Mouse (Mus musculus) left cerebral cortex, postnatal 10 days (tissue): ENCODE data around the gene Limd1. TPM values are rescaled to one million over a fixed set of nuclear protein-coding genes. Genes with fewer than 3 reads are reported as not detected.

Experiments
- DNase-seq, 2 experiments: peaks; one replicate each; pipeline ENCODE4 v3.0.0; 2021 to 2022; ENCODE audit warnings: low spot score in 2 of 2, mixed read lengths in 1 of 2; ENCODE audit errors: extremely low spot score in 1 of 2
- intact Hi-C: fragments of 180-260 bp; cut with DNase I; formaldehyde crosslinking; loops from one replicate; pipeline ENCODE4 v1.15.1; 2025
- total RNA-seq, 2 experiments: library from RNA; stranded (reverse); gene quantifications; 2 replicates each; pipeline ENCODE4 v1.2.3; 2021

Gene Limd1
- total RNA-seq, 2 experiments from 2014 or later = 9.9 to 10.1 TPM

GRCm38 (mm10) chr9:123479196-123479669 is 727 bp downstream of the Limd1 start:
- intact Hi-C loops = no loop called here
- no peak for DNase-seq

DNA sequence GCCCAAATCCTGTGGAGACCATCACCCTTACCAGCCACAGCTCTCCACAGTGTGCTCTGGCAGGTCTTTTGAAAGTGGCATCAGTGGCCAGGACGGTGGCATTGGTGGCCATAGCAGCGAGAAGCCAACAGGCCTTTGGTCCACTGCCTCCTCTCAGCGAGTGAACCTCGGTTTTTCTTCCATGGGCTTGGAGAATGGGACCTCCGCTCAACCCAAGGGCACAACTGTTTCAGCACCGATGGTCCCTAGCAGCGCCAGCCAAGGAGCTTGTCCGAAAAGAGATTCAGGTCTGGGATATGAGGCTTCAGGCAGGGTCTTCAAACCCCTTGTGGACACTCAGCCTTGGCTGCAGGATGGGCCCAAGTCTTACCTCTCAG is 1.4 kb downstream of the Limd1 start:
- no peak for DNase-seq
- intact Hi-C loops = no loop called here

DNA sequence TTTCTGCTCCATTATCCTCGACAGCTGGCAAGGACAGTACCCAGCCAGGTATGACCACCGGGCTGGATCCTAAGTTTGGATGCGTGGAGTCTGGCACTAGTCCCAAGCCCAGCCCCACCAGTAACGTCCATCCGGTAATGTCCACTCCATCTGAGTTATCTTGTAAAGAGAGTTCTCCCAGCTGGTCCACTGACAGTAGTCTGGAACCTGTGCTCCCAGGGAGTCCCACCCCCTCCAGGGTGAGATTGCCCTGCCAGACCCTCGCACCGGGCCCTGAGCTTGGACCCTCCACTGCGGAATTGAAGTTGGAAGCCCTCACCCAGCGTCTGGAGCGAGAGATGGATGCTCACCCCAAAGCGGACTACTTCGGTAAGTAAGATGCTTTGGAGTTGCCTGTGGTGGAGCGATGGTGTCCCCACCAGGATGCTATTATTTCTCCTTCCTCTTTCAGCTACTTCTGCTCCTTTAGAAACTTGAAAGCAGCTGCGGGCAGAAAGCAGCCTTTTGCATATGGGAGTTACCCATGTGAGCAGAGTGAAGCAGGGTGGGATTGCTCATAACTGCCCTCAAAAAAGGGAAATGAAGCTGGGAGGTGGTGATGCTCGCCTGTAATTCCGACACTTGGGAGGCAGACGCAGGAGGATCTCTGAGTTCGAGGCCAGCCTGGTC is 1.9 kb downstream of the Limd1 start:
- no peak for DNase-seq
- intact Hi-C loops = no loop called here

DNA sequence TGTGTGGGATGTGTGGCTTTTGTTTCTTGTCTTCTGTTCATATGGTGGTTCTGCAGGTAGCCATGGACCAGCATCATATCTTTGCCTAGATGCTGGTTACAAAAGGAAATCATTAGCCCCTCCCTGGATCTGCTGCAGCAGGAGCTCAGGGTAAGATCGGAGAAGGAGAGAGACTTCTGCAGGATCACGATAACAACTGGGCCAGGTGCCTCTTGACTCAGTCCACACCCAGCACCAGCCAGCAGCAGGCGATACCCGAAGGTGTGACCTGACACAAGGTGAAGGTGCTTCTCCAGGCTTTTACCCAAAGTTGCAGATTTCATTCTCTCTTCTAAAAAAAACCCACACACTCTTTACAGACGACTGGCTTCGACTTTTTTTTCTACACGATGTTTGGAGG is 2.6 kb downstream of the Limd1 start:
- intact Hi-C loops = no loop called here
- DNase-seq = no peak

DNA sequence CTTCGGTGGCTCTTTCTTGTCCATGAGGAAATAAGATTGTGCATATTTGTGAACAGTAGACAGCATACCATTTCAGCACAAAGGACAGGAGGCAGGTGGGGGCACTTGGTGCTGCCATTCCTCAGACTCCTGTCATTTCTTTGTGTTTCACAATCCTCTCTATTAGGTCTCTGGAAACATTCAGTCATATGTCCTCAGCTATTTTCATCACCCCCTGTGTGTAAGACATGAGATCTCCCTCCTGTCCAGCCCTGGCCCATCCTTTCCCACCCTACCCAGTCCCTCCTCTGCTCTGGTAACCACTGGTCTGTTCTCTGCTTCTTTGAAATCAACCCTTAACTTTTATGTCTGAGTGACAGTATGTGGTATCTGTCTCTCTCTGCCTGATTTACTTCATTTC is 5.1 kb downstream of the Limd1 start:
- intact Hi-C loops = no loop called here
- no peak for DNase-seq

- DNase-seq = no peak
- intact Hi-C loops = no loop called here
Observed at GRCm38 (mm10) chr9:123484830-123485229, 6.3 kb downstream of the Limd1 start.

GRCm38 (mm10) chr9:123485561-123485960 is 7.1 kb downstream of the Limd1 start:
- intact Hi-C loops = no loop called here
- DNase-seq = no peak

- intact Hi-C loops = no loop called here
Observed at GRCm38 (mm10) chr9:123486635-123487034, 8.1 kb downstream of the Limd1 start.

DNA sequence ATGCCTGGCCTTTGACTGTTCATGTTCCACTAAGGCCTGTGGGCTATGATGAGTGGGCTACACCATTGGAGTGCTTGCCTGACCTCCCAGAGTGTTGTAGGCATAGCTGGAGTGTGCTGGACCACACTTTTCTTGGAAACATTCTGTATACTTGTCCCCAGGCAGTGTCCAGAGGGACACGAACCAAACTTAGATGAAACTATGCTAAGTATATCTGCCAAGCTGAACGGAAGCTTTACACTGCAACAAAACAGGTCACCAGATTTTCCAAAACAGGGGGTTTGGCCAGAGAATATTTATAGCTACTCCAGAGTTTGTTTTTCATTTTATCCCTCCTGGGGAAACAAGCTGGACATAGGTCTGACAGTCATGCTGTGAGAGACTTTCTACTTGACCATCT is 10.6 kb downstream of the Limd1 start:
- intact Hi-C loops = no loop called here
- no peak for DNase-seq

More at GRCm38 (mm10) chr9:123486635-123487034, 8.1 kb downstream of the Limd1 start:
- no peak for DNase-seq

DNA sequence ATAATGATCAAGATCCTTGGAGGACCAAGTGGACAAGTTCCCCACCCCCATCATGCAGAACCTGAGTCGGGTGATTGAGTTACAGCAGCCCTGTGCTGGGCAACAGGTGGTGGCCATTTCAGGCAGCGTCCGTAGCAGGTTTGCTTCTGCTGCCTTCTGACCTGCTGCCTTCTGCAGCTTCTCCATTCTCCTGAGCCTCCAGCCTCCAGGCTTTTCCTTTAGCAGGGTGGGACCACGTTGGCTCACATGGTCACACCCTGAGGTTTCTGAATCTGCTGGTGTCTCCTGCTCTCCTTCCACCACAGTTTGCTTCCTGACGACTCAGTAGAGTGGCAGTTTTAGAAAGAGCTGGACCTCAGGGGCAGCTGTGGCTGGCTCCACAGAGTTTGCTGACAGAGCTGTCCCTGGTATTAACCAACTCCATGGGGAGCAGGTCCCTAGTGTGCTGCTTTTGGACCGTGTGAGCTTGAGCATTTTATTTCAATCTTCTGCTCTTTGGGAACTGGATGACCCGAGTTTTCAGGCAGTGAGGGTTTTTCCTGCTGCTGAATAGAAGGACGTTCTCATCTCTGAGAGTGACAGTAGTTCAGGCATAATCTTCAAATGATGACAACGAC is 11.3 kb downstream of the Limd1 start:
- intact Hi-C loops = no loop called here

DNA sequence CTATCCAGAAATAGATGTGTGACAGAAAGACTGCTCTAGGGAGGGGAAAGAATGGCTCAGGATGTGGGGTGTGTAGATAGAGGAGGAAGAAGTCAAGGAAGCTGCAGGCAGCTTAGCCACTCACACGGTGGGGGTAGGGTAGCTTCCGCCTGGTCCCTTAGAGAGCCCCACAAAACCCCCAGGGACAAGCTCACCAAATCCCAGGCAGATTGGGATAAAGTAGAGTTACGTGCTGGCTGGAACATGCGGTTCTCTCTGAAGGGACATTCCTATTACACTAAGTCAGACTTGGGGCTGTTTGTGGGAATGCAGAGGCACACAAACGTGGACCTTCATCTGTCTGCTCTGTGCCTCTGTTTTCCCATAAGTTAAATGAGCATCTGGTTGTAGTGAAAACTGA is 12.4 kb downstream of the Limd1 start:
- DNase-seq = peak in 1 of 2 experiments; percentile 48
- intact Hi-C loops = no loop called here

More for the DNA sequence above, 11.3 kb downstream of the Limd1 start:
- DNase-seq = no peak

- intact Hi-C loops = no loop called here
- DNase-seq = peak; percentile 52 to 67
Observed at GRCm38 (mm10) chr9:123491917-123492585, 13.5 kb downstream of the Limd1 start.

- intact Hi-C loops = no loop called here
- DNase-seq = no peak
Observed at GRCm38 (mm10) chr9:123496665-123497064, 18.2 kb downstream of the Limd1 start.

- no peak for DNase-seq
- intact Hi-C loops = no loop called here
Observed at GRCm38 (mm10) chr9:123497906-123498305, 19.4 kb downstream of the Limd1 start.

DNA sequence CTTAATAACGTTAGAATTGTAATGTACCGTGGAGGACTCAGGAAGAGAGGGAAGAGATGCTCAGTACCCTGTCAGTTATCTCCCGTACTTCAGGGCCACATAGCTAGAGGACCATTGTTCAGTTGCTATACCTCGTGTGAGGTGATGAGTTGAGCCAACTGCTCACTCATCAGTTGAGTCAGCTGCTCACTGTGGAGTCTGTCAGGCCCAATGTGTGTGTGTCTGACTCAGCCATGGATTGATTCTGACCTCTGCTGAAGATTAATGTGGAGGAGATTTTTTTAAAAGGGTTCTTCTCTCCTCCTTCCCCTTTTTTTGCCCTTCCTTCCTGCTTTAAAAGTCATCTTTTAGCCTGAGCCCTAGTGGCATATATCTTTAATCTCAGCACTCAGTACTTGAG is 22.0 kb downstream of the Limd1 start:
- intact Hi-C loops = loop anchor here (5.0 kb wide), 1 partner anchor 43 kb away; no protein-coding TSS in a partner anchor
- no peak for DNase-seq

GRCm38 (mm10) chr9:123503171-123503834 is 24.8 kb downstream of the Limd1 start:
- peak in 1 of 2 experiments; percentile 49 for DNase-seq
- intact Hi-C loops = loop anchor here (5.0 kb wide), 1 partner anchor 46 kb away; no protein-coding TSS in a partner anchor

DNA sequence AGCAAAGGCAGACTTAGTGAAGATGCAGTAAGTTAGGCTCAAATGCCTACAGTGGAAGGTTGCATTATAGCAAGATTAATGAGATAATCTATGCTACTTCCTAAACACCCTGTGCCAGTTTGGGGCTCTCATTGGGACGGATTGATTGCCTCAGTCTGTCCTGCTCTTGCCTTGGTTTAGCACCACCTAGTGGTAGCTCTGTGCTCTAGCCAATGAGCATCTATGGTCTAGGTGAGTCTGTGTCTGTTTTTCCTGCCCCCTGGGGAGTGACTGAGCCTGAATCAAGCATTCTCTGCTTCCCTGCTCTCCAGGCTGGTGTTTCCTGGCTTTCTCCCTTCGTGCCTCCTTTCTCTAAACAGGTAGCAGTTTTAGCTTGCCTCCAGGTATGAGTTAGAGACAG is 25.8 kb downstream of the Limd1 start:
- intact Hi-C loops = loop anchor here (5.0 kb wide), 1 partner anchor 47 kb away; no protein-coding TSS in a partner anchor
- peak in 1 of 2 experiments; percentile 51 for DNase-seq

DNA sequence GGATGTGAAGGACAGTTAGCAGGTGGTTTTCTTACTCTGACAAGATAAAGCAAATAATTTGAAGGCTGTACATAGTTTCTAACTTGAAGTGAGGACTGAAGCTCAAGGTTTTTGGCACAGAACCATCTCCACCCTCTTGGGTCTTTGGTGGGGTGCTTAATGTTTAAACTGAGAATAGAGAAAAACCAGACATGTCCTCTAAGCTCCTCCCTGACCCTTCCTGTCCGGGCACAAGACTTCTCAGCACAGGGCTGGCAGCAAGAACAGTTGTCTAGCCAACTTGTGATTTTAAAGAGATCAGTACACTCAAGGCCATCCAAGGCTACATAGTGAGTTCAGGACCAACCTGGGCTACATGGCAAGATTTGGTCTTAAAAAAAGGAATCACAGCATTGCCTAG is 27.1 kb downstream of the Limd1 start:
- no peak for DNase-seq
- intact Hi-C loops = no loop called here
